Mouse (Mus musculus) intestine, postnatal 0 days (tissue): ENCODE measurements around the gene Gm10663. TPM values are rescaled to one million over a fixed set of nuclear protein-coding genes. Genes with fewer than 3 reads are reported as not detected.

Experiments
- ATAC-seq: fragments of 200-750 bp; cut with Nextera tagmentation; 2 replicates; pipeline ENCODE4 v1.8.0; 2017; ENCODE audit warnings: mild to moderate bottlenecking, moderate TSS enrichment, moderate library complexity
- H3K27ac ChIP-seq: fragments of 300-500 bp; sonication (generic); 2 replicates; pipeline ENCODE4 v1.5.1; 2014; ENCODE audit warnings: mild to moderate bottlenecking, low read depth, low read length, moderate library complexity
- H3K27me3 ChIP-seq: fragments of 300-500 bp; sonication (generic); replicated peaks from 2 replicates; pipeline ENCODE4 v1.6.1; 2014; ENCODE audit warnings: low read length, mixed read lengths; ENCODE audit not compliant: control insufficient read depth, insufficient read depth
- H3K36me3 ChIP-seq: fragments of 300-500 bp; sonication (generic); 2 replicates; pipeline ENCODE4 v1.6.1; 2014; ENCODE audit warnings: mild to moderate bottlenecking, moderate library complexity; ENCODE audit not compliant: control insufficient read depth, insufficient read depth
- H3K4me1 ChIP-seq: fragments of 300-500 bp; sonication (generic); replicated peaks from 2 replicates; pipeline ENCODE4 v1.6.1; 2014; ENCODE audit warnings: antibody characterized with exemption, low read length, mixed read lengths; ENCODE audit not compliant: control insufficient read depth, insufficient read depth
- H3K4me2 ChIP-seq: fragments of 300-500 bp; sonication (generic); replicated peaks from 2 replicates; pipeline ENCODE4 v1.6.1; 2014; ENCODE audit warnings: low read depth, mild to moderate bottlenecking, moderate library complexity
- H3K4me3 ChIP-seq: fragments of 300-500 bp; sonication (generic); 2 replicates; pipeline ENCODE4 v1.5.1; 2014; ENCODE audit warnings: low read depth, low read length
- H3K9ac ChIP-seq: fragments of 300-500 bp; sonication (generic); 2 replicates; pipeline ENCODE4 v1.6.1; 2014; ENCODE audit warnings: mild to moderate bottlenecking, low read depth, low read length
- H3K9me3 ChIP-seq: fragments of 300-500 bp; sonication (generic); 2 replicates; pipeline ENCODE4 v1.6.1; 2016; ENCODE audit warnings: mixed run types; ENCODE audit not compliant: control insufficient read depth
- CTCF ChIP-seq: sonication (generic); IDR thresholded peaks from 2 replicates; pipeline ENCODE4 v1.5.1; 2016; ENCODE audit warnings: low read depth, mild to moderate bottlenecking, control low read depth, antibody characterized with exemption, moderate library complexity
- WGBS: fragments of 180-500 bp; shearing (Covaris S2); extraction: QIAGEN DNeasy Blood & Tissue Kit; methylation state at CpG from one replicate; pipeline ENCODE4 v1.1.7; 2014; 5-methylcytosine and 5-hydroxymethylcytosine counted together
- polyA plus RNA-seq: library from polyadenylated mRNA; unstranded; fragments of >200 nt; fragmentation: Nextera tagmentation; extraction: Ambion mirVana; gene quantifications from 2 replicates; pipeline ENCODE4 v1.2.1, GENCODE M21; 2015

Gene Gm10663
- polyA plus RNA-seq, 1 experiment from 2014 or later = not detected

DNA sequence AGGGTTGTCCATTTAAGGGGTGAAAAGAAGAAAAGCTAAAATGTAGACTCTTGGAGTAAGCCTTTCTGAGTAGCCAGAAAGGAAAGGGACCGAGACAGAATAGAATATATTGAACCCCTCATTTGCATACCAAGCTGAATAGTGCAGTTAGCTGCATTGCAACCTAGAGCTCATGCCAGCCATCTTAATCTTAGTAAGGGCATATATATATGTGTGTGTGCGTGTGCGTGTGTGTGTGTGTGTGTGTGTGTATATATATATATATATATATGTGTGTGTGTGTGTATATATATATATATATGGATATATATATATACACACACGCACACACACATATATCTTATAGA is 6.4 kb upstream of the Gm10663 start:
- Histone ChIP-seq H3K4me1 (no peaks in the 10 kb centered on the region), H3K9ac (no peak overlapping the region), H3K9me3 (no peaks in the 10 kb centered on the region), H3K27me3 (no peaks in the 10 kb centered on the region), H3K4me3 (no peak overlapping the region), H3K36me3 (no peaks in the 10 kb centered on the region), H3K4me2 (no peak overlapping the region), H3K27ac (no peak overlapping the region)
- no peak for ATAC-seq
- 83% methylated on average over 4 of the region's 4 CpGs for WGBS
- TF ChIP-seq CTCF = no peak

DNA sequence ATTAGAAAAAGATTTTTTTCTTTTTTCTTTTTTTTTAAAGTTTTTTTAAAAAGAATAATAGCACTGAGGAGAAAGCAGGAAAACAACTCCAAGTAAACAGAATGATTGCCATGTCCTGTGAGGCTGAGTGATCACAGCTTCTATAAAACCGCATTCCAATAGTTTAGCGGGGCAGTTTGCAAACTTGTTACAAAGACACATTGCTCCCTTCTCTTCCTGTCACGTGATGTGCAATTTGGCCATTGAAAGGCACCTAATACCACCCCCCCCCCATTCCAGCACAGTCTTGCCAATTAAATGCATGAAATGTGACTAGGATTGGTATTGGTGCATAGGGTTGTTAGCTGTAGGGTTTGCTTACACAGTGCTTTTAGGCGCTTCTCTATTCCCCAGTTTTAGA is 3.8 kb upstream of the Gm10663 start:
- WGBS = 63% methylated on average over 4 of the region's 4 CpGs
- TF ChIP-seq CTCF = no peak
- Histone ChIP-seq H3K4me3 (no peak overlapping the region), H3K27me3 (no peaks in the 10 kb centered on the region), H3K4me2 (no peak overlapping the region), H3K9me3 (no peaks in the 10 kb centered on the region), H3K27ac (no peak overlapping the region), H3K9ac (no peak overlapping the region), H3K4me1 (no peaks in the 10 kb centered on the region), H3K36me3 (no peaks in the 10 kb centered on the region)
- no peak for ATAC-seq

DNA sequence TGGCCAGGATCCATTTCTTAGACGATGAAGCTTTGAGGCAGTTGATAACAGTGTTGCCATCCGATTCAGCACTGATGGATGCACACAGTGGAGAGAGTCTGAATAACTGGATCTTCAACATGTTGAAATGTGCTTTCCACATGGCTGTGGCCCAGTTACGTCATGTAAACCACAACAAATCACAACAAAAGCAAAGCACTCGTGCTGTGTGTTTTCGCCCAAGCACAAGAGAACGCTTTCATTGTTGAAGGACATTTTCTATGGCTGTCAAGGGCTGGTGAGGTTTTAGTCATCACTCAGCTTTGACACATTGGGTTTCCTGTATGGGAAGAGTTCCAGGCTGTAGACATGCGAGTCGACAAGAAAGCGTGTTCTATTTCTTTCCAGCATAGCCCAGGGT is 5.9 kb downstream of the Gm10663 start:
- Histone ChIP-seq H3K9me3 (no peaks in the 10 kb centered on the region), H3K36me3 (no peaks in the 10 kb centered on the region), H3K4me1 (no peaks in the 10 kb centered on the region), H3K4me2 (no peak overlapping the region), H3K27me3 (no peaks in the 10 kb centered on the region), H3K9ac (no peak overlapping the region), H3K4me3 (no peak overlapping the region), H3K27ac (no peak overlapping the region)
- 78% methylated on average over 9 of the region's 9 CpGs for WGBS
- no peak for ATAC-seq
- no peak for TF ChIP-seq CTCF

DNA sequence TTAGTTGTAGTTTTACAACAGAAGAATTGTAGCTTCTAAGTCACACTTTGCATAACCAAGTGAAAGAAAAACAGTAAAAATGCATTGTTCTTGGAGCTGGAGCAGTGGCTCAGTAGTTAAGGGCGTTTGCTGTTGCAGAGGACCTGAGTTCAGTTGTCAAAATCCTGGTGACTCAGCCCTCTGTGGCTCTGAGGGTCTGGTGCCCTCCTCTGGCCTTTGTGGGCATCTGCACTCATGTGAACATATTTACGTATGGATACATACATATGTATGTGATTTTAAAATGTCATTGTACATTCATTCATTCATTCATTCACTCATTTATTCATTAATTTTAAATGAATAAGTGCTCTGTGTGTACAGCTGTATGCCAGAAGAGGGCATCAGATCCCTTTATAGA is 10.8 kb downstream of the Gm10663 start:
- H3K9ac ChIP-seq = no peak overlapping the region
- no peak overlapping the region for H3K4me2 ChIP-seq
- no peak for ATAC-seq
- H3K36me3 ChIP-seq = no peaks in the 10 kb centered on the region
- H3K4me1 ChIP-seq = no peaks in the 10 kb centered on the region
- WGBS = 72% methylated on average over 2 of the region's 2 CpGs
- H3K27me3 ChIP-seq = no peaks in the 10 kb centered on the region
- H3K4me3 ChIP-seq = no peak overlapping the region
- no peak overlapping the region for H3K27ac ChIP-seq
- no peaks in the 10 kb centered on the region for H3K9me3 ChIP-seq
- TF ChIP-seq CTCF = peak; percentile 40

DNA sequence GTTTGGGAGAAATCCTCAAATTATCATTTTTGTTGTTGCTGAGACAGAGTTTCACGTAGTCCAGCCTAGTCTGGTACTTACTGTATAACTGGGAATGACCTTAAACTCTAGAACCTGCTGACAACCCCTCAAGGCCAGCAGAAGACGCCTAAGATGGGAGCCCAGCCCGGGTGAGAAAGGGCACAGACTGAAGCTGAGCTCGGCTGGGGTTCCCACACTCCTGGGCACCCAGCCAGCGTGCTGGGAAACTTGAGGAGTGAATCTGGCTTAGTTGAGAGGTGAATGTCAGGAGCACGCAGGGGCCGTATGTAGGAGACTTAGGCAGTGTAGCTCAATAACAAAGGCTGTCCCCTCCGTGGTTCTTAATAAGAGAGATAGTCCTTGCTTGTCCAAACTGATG is 12.9 kb downstream of the Gm10663 start:
- TF ChIP-seq CTCF = no peak
- no peak overlapping the region for H3K4me3 ChIP-seq
- H3K9me3 ChIP-seq = no peaks in the 10 kb centered on the region
- no peak overlapping the region for H3K27ac ChIP-seq
- no peak overlapping the region for H3K9ac ChIP-seq
- H3K27me3 ChIP-seq = no peaks in the 10 kb centered on the region
- WGBS = 80% methylated on average over 8 of the region's 8 CpGs
- no peaks in the 10 kb centered on the region for H3K36me3 ChIP-seq
- H3K4me2 ChIP-seq = no peak overlapping the region
- no peak for ATAC-seq
- no peaks in the 10 kb centered on the region for H3K4me1 ChIP-seq

- no peaks in the 10 kb centered on the region for H3K9me3 ChIP-seq
- ATAC-seq = no peak
- TF ChIP-seq CTCF = no peak
- H3K27ac ChIP-seq = no peak overlapping the region
- no peak overlapping the region for H3K4me3 ChIP-seq
- H3K4me1 ChIP-seq = no peaks in the 10 kb centered on the region
- no peaks in the 10 kb centered on the region for H3K27me3 ChIP-seq
- no peak overlapping the region for H3K9ac ChIP-seq
- H3K4me2 ChIP-seq = no peak overlapping the region
- 95% methylated on average over 12 of the region's 12 CpGs for WGBS
- H3K36me3 ChIP-seq = no peaks in the 10 kb centered on the region
These were observed 13.3 kb downstream of the Gm10663 start for GRCm38 (mm10) chr8:65088120-65088519.

GRCm38 (mm10) chr8:65089781-65090180 is 14.9 kb downstream of the Gm10663 start:
- Histone ChIP-seq H3K4me2 (no peak overlapping the region), H3K9ac (no peak overlapping the region), H3K27ac (no peak overlapping the region), H3K36me3 (no peaks in the 10 kb centered on the region), H3K4me3 (no peak overlapping the region), H3K4me1 (no peaks in the 10 kb centered on the region), H3K27me3 (no peaks in the 10 kb centered on the region), H3K9me3 (no peaks in the 10 kb centered on the region)
- TF ChIP-seq CTCF = no peak
- no peak for ATAC-seq
- WGBS = 68% methylated on average over 7 of the region's 7 CpGs
